Mouse (Mus musculus): ENCODE measurements around the gene Aebp2. TPM values are rescaled to one million over a fixed set of nuclear protein-coding genes. Genes with fewer than 3 reads are reported as not detected.

Aebp2 gene
- total RNA-seq, 2 experiments from 2014 or later, result 47.1 to 52.9 TPM

Other genes with a start within 250 kb of the Aebp2 start
- gene Plekha5, start 198.6 kb upstream of the Aebp2 start, total RNA-seq (2021), result 10 to 100 TPM; 84.9 to 89.5 TPM
- gene Gm11077, start 106.6 kb downstream of the Aebp2 start, total RNA-seq (2021), result not detected

Data from left cerebral cortex, postnatal 14 days (tissue).